Mouse (Mus musculus) limb, embryonic 14.5 days (tissue): Measurements from ENCODE around the gene Eif4g3. TPM values are rescaled to one million over a fixed set of nuclear protein-coding genes. Genes with fewer than 3 reads are reported as not detected.
A peak's percentile ranks its signal among the peaks of the same experiment; 100 is the strongest.

ENCODE experiments used
- ATAC-seq: fragments of 200-750 bp; cut with Nextera tagmentation; 2 replicates; pipeline ENCODE4 v1.8.0; 2017; ENCODE audit warnings: low read depth, moderate number of reproducible peaks, moderate TSS enrichment; ENCODE audit not compliant: low FRiP score
- DNase-seq: peaks from one replicate; pipeline ENCODE4 v3.0.0-alpha.2; 2015; ENCODE audit warnings: low spot score
- H3K27ac ChIP-seq: fragments of 300-500 bp; sonication (generic); replicated peaks from 2 replicates; pipeline ENCODE4 v1.5.1; 2014; ENCODE audit warnings: low read depth, mild to moderate bottlenecking, low read length, moderate library complexity, mixed read lengths
- H3K27me3 ChIP-seq: fragments of 300-500 bp; sonication (generic); 2 replicates; pipeline ENCODE4 v1.6.1; 2014; ENCODE audit warnings: low read length, mixed read lengths; ENCODE audit not compliant: control insufficient read depth, insufficient read depth
- H3K36me3 ChIP-seq: fragments of 300-500 bp; sonication (generic); 2 replicates; pipeline ENCODE4 v1.6.1; 2014; ENCODE audit warnings: mild to moderate bottlenecking, low read length, moderate library complexity, mixed read lengths; ENCODE audit not compliant: control insufficient read depth, insufficient read depth
- H3K4me1 ChIP-seq: fragments of 300-500 bp; sonication (generic); 2 replicates; pipeline ENCODE4 v1.6.1; 2014; ENCODE audit warnings: antibody characterized with exemption, low read length, mixed read lengths; ENCODE audit not compliant: control insufficient read depth, insufficient read depth
- H3K4me2 ChIP-seq: fragments of 300-500 bp; sonication (generic); replicated peaks from 2 replicates; pipeline ENCODE4 v1.6.1; 2014; ENCODE audit warnings: low read depth, mild to moderate bottlenecking, low read length, moderate library complexity; ENCODE audit not compliant: severe bottlenecking
- H3K4me3 ChIP-seq: fragments of 300-500 bp; sonication (generic); replicated peaks from 2 replicates; pipeline ENCODE4 v1.5.1; 2014; ENCODE audit warnings: low read length
- H3K9ac ChIP-seq: fragments of 300-500 bp; sonication (generic); 2 replicates; pipeline ENCODE4 v1.6.1; 2014; ENCODE audit warnings: mild to moderate bottlenecking, low read depth, low read length, moderate library complexity; ENCODE audit not compliant: severe bottlenecking
- H3K9me3 ChIP-seq: fragments of 300-500 bp; sonication (generic); 2 replicates; pipeline ENCODE4 v1.6.1; 2016; ENCODE audit warnings: low read length; ENCODE audit not compliant: control insufficient read depth
- POLR2A ChIP-seq: fragments of 200-500 bp; IDR thresholded peaks from 2 replicates; pipeline ENCODE4 v1.8.0; 2012; ENCODE audit warnings: inconsistent platforms, mild to moderate bottlenecking, moderate library complexity, borderline replicate concordance; ENCODE audit not compliant: insufficient read depth, insufficient read length; ENCODE audit errors: extremely low read depth
- WGBS: fragments of 180-500 bp; shearing (Covaris S2); extraction: QIAGEN DNeasy Blood & Tissue Kit; methylation state at CpG from one replicate; pipeline ENCODE4 v1.1.7; 2014; 5-methylcytosine and 5-hydroxymethylcytosine counted together
- polyA plus RNA-seq, 2 experiments: library from polyadenylated mRNA; depleted of rRNA in 1 of 2; stranded (reverse) in 1 of 2; unstranded in 1 of 2; fragments of >200 nt; fragmentation: Nextera tagmentation in 1 of 2; extraction: Ambion mirVana in 1 of 2; gene quantifications; 2 replicates each; pipeline versions ENCODE4 v1.2.1 to v1.2.3; 2012 to 2014

Eif4g3 gene
- polyA plus RNA-seq, 2 experiments: 38.7 to 106 TPM

DNA sequence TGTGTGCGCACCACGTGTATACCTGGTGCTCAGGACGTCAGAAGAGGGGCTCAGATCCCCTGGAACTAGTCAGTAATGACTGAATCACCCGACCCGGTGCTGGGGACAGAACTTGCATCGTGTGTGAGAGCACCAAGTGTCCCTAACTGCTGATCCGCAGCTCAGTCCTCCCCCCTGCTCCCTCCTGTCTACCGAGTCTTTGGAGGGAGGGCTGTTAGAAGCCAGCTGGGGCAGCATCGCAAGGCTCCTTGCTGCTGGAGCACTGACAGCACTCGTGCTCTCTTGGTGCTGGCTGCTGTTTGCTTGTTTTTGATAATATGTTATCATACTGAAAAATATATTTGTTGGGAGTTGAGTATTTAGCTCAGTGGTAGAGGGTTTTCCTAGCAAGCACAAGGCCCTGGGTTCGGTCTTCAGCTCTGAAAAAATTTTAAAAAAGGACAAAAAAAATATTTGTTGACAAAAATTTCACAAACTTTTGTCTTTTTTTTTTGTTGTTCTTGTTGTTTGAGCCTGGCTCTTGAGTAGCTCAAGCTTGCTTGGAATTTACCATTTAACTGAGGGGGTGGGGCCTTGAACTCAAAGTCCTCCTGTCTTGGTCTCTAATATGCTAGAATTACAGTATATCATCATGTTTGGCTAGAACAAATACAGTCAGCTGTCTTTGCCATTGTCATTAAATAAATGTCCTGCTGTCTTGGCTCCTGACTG lies 72.2 kb downstream of the Eif4g3 start:
- Histone ChIP-seq H3K4me2 (no peak overlapping the region), H3K36me3 (peaks cover 50% of the 10 kb centered on the region), H3K4me3 (no peak overlapping the region), H3K4me1 (no peaks in the 10 kb centered on the region), H3K9ac (no peak overlapping the region), H3K27me3 (no peaks in the 10 kb centered on the region), H3K27ac (no peak overlapping the region), H3K9me3 (no peaks in the 10 kb centered on the region)
- WGBS: 84% methylated on average over 11 of the region's 11 CpGs
- TF ChIP-seq POLR2A: no peak
- no peak; the same call in 1 of the 2 replicates for ATAC-seq
- no peak for DNase-seq

DNA sequence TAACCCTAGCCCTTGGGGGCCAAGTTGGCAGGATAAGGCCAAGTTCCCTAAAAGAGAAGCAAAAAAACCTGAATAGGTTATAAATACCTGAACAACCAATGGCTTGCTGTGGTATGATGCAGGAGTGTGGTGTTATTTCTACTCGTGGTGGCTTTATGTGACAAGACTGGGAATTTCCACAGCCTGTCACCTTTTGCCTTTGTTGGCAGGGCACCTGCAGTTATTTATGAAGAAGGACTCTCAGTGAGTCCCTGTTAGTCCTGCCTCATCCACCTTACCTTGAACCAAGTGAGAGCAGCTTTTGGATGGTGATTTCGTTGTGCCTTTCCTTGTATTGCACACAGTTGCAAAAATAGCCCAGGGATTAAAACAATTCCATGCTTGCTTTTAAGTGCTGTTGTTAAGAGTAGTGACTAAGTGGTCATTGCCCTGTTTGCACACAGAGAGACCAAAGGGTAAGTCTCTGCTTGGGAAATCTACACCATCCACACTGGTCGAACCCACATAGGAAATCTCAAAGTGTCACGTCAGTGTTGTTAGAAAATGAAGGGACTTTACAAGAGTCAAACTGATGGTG lies 72.9 kb downstream of the Eif4g3 start:
- ATAC-seq: no peak
- H3K36me3 ChIP-seq: peaks cover 52% of the 10 kb centered on the region
- no peak for TF ChIP-seq POLR2A

DNA sequence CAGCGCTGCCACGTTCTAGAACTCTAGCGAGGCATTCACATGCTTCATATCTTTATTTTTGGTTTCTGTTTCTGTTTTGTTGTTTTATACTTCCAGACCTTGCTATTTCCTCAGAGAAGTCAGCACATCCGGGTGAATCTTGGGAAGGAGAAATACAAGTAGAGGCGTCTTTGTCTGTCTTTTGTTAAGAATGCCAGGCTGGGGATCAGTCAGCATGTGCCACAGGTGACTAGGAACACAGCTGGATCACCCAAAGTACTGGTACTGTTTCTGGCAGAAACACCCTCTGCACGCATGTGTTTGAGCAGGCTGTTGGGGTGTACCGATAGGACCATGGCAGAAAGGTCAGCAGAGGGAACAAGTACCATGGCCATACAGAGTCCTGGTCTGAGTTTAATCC lies 73.6 kb downstream of the Eif4g3 start:
- H3K27me3 ChIP-seq: no peaks in the 10 kb centered on the region
- H3K4me3 ChIP-seq: no peak overlapping the region
- no peaks in the 10 kb centered on the region for H3K4me1 ChIP-seq
- H3K9ac ChIP-seq: no peak overlapping the region
- 89% methylated on average over 7 of the region's 7 CpGs for WGBS
- H3K9me3 ChIP-seq: no peaks in the 10 kb centered on the region
- H3K4me2 ChIP-seq: no peak overlapping the region
- H3K27ac ChIP-seq: no peak overlapping the region
- no peak for TF ChIP-seq POLR2A
- DNase-seq: no peak
- H3K36me3 ChIP-seq: peaks cover 47% of the 10 kb centered on the region
- no peak for ATAC-seq

More for the DNA sequence above, 72.9 kb downstream of the Eif4g3 start:
- WGBS: 82% methylated on average over 4 of the region's 4 CpGs
- Histone ChIP-seq H3K4me1 (no peaks in the 10 kb centered on the region), H3K27ac (no peak overlapping the region), H3K4me3 (no peak overlapping the region), H3K9me3 (no peaks in the 10 kb centered on the region), H3K4me2 (no peak overlapping the region), H3K9ac (no peak overlapping the region), H3K27me3 (no peaks in the 10 kb centered on the region)
- no peak for DNase-seq

- no peak overlapping the region for H3K9ac ChIP-seq
- no peak overlapping the region for H3K4me2 ChIP-seq
- peaks cover 39% of the 10 kb centered on the region for H3K36me3 ChIP-seq
- H3K9me3 ChIP-seq: no peaks in the 10 kb centered on the region
- TF ChIP-seq POLR2A: no peak
- no peak for DNase-seq
- H3K27me3 ChIP-seq: no peaks in the 10 kb centered on the region
- no peak overlapping the region for H3K4me3 ChIP-seq
- ATAC-seq: no peak
- WGBS: 94% methylated on average over 3 of the region's 3 CpGs
- no peaks in the 10 kb centered on the region for H3K4me1 ChIP-seq
- no peak overlapping the region for H3K27ac ChIP-seq
Measured at GRCm38 (mm10) chr4:138067858-138068257, 75.0 kb downstream of the Eif4g3 start.

- Histone ChIP-seq H3K9ac (no peak overlapping the region), H3K36me3 (peaks cover 34% of the 10 kb centered on the region), H3K4me1 (no peaks in the 10 kb centered on the region), H3K9me3 (no peaks in the 10 kb centered on the region), H3K4me3 (no peak overlapping the region), H3K4me2 (no peak overlapping the region), H3K27me3 (no peaks in the 10 kb centered on the region), H3K27ac (no peak overlapping the region)
- 80% methylated on average over 2 of the region's 2 CpGs for WGBS
- ATAC-seq (no peak), DNase-seq (peak; percentile 23)
- TF ChIP-seq POLR2A: no peak
Measured at GRCm38 (mm10) chr4:138068598-138068997, 75.8 kb downstream of the Eif4g3 start.

GRCm38 (mm10) chr4:138069371-138069770 lies 76.5 kb downstream of the Eif4g3 start:
- H3K9me3 ChIP-seq: no peaks in the 10 kb centered on the region
- H3K4me3 ChIP-seq: no peak overlapping the region
- no peak for TF ChIP-seq POLR2A
- no peaks in the 10 kb centered on the region for H3K27me3 ChIP-seq
- no peak overlapping the region for H3K4me2 ChIP-seq
- no peak overlapping the region for H3K9ac ChIP-seq
- H3K4me1 ChIP-seq: no peaks in the 10 kb centered on the region
- no peak for DNase-seq
- H3K27ac ChIP-seq: no peak overlapping the region
- peaks cover 31% of the 10 kb centered on the region for H3K36me3 ChIP-seq
- 88% methylated on average over 4 of the region's 4 CpGs for WGBS
- ATAC-seq: no peak
